Mouse (Mus musculus) neural tube, embryonic 13.5 days (tissue): Measurements from ENCODE around the gene Rpl24. TPM values are rescaled to one million over a fixed set of nuclear protein-coding genes. Genes with fewer than 3 reads are reported as not detected.
"Not testable (repeated sequence)": the region's sequence is repeated elsewhere in the genome, so short reads cannot be mapped to it uniquely, and the experiment has no call there.

ENCODE experiments used
- ATAC-seq: fragments of 200-750 bp; cut with Nextera tagmentation; 2 replicates; pipeline ENCODE4 v1.8.0; 2017; ENCODE audit warnings: low read depth, mild to moderate bottlenecking, moderate TSS enrichment, moderate library complexity
- H3K27ac ChIP-seq: fragments of 300-500 bp; sonication (generic); replicated peaks from 2 replicates; pipeline ENCODE4 v1.5.1; 2015; ENCODE audit warnings: moderate library complexity, mild to moderate bottlenecking, inconsistent platforms
- H3K27me3 ChIP-seq: fragments of 300-500 bp; sonication (generic); 2 replicates; pipeline ENCODE4 v1.6.1; 2015; ENCODE audit warnings: mild to moderate bottlenecking, inconsistent platforms
- H3K36me3 ChIP-seq: fragments of 300-500 bp; sonication (generic); 2 replicates; pipeline ENCODE4 v1.6.1; 2015; ENCODE audit warnings: mild to moderate bottlenecking, inconsistent platforms
- H3K4me1 ChIP-seq: fragments of 300-500 bp; sonication (generic); replicated peaks from 2 replicates; pipeline ENCODE4 v1.6.1; 2015; ENCODE audit warnings: inconsistent platforms
- H3K4me2 ChIP-seq: fragments of 300-500 bp; sonication (generic); 2 replicates; pipeline ENCODE4 v1.6.1; 2015; ENCODE audit warnings: inconsistent platforms, mild to moderate bottlenecking, moderate library complexity
- H3K4me3 ChIP-seq: fragments of 300-500 bp; sonication (generic); 2 replicates; pipeline ENCODE4 v1.5.1; 2015; ENCODE audit warnings: mild to moderate bottlenecking, inconsistent platforms
- H3K9ac ChIP-seq: fragments of 300-500 bp; sonication (generic); 2 replicates; pipeline ENCODE4 v1.6.1; 2015; ENCODE audit warnings: moderate library complexity, mild to moderate bottlenecking, inconsistent platforms
- H3K9me3 ChIP-seq: fragments of 300-500 bp; sonication (generic); 2 replicates; pipeline ENCODE4 v1.6.1; 2016; ENCODE audit warnings: inconsistent platforms
- WGBS: fragments of 180-500 bp; shearing (Covaris S2); methylation state at CpG from one replicate; pipeline ENCODE4 v1.1.7; 2015; 5-methylcytosine and 5-hydroxymethylcytosine counted together
- polyA plus RNA-seq: library from polyadenylated mRNA; unstranded; fragments of >200 nt; fragmentation: Nextera tagmentation; extraction: Ambion mirVana; gene quantifications from 2 replicates; pipeline ENCODE4 v1.2.1, GENCODE M21; 2015

Rpl24 gene
- 545 and 610 TPM in 2 replicates for polyA plus RNA-seq

- Histone ChIP-seq H3K27ac (peak within 1 kb of the TSS; percentile 89), H3K9me3 (no peaks in the 10 kb centered on the region), H3K4me3 (peak within 1 kb of the TSS; percentile 74), H3K36me3 (peaks cover 30% of the 10 kb centered on the region), H3K4me1 (peaks cover 28% of the 10 kb centered on the region), H3K4me2 (peak within 1 kb of the TSS; percentile 95), H3K9ac (peak within 1 kb of the TSS; percentile 91), H3K27me3 (no peaks in the 10 kb centered on the region)
- peak; percentile 94 for ATAC-seq
- under 1% methylated on average over 42 of the region's 42 CpGs for WGBS
Observed at GRCm38 (mm10) chr16:55966212-55966871, at the start of gene Rpl24. Rpl24 (plus strand) TSS chr16:55966275.

- H3K9me3 ChIP-seq = no peaks in the 10 kb centered on the region
- H3K27me3 ChIP-seq = no peaks in the 10 kb centered on the region
- no peak overlapping the region for H3K4me3 ChIP-seq
- no peak overlapping the region for H3K4me2 ChIP-seq
- H3K4me1 ChIP-seq = no peaks in the 10 kb centered on the region
- H3K36me3 ChIP-seq = peaks cover 80% of the 10 kb centered on the region
- no peak overlapping the region for H3K27ac ChIP-seq
- no peak for ATAC-seq
- H3K9ac ChIP-seq = no peak overlapping the region
- WGBS = 85% methylated on average over 10 of the region's 10 CpGs
Observed at GRCm38 (mm10) chr16:55922079-55922478, 44.0 kb upstream of the Rpl24 start.

DNA sequence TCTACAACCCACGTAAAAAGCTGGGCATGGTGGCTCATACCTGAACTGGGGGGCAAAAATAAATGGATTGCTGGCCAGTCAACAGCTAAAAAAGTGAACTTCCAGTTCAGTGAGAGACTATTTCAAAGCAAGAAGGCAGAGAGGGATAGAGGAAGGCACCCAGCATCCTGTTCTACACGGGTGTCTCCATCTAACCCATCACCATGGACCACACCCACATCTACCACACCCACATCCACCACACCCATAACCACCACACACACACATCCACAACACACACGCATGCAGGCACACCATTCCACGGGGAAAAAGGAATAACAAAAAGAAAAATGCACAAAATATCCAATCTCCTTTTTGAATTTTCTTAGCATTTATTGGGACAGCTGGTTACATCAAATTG is 42.1 kb upstream of the Rpl24 start:
- H3K9ac ChIP-seq = no peak overlapping the region
- no peak overlapping the region for H3K4me3 ChIP-seq
- no peaks in the 10 kb centered on the region for H3K9me3 ChIP-seq
- no peaks in the 10 kb centered on the region for H3K4me1 ChIP-seq
- H3K27me3 ChIP-seq = no peaks in the 10 kb centered on the region
- WGBS = 93% methylated on average over 4 of the region's 4 CpGs
- H3K27ac ChIP-seq = no peak overlapping the region
- ATAC-seq = no peak
- no peak overlapping the region for H3K4me2 ChIP-seq
- peaks cover 74% of the 10 kb centered on the region for H3K36me3 ChIP-seq

GRCm38 (mm10) chr16:55933681-55934343 is 32.3 kb upstream of the Rpl24 start:
- peak overlapping the region; percentile 68 for H3K4me2 ChIP-seq
- peak; percentile 62 for ATAC-seq
- H3K36me3 ChIP-seq = peaks cover 14% of the 10 kb centered on the region
- 1% methylated on average over 32 of the region's 32 CpGs for WGBS
- no peaks in the 10 kb centered on the region for H3K27me3 ChIP-seq
- no peaks in the 10 kb centered on the region for H3K9me3 ChIP-seq
- H3K9ac ChIP-seq = peak overlapping the region; percentile 82
- H3K4me1 ChIP-seq = peaks cover 11% of the 10 kb centered on the region
- H3K27ac ChIP-seq = peak overlapping the region; percentile 75
- H3K4me3 ChIP-seq = peak overlapping the region; percentile 84

DNA sequence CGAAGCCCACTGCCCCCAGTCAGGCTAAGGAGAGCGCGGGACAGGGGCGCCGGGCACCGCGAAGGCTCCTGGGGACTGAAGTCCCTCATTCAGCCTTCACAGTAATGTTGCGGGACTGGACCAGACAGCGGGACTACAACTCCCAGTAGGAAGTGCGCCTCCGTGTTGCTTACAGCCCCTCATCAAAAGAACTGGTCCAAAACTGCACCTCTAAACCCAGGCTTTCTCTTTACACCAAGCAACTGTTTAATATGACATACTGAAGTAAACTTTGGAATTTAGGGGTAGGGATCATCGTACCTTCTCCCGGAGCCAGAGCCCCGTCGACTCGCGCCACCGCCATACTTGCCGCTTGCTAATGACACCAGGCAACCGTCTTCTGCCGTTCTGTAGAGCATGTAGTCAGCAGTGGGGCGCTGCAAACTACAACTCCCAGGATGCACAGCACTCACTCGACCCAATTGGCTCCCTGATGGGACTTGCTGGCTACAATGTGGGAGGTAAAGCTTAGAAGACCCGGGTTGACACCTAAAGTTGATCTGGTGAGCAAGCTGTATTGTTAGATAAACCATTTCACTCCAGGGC is 31.5 kb upstream of the Rpl24 start, which contains the start of gene Cep97:
TSS of gene Cep97 (minus strand) at position 403 of the 585 bp plus-strand sequence.
- Histone ChIP-seq H3K36me3 (peaks cover 6% of the 10 kb centered on the region), H3K9ac (peak within 1 kb of the TSS; percentile 82), H3K4me1 (peaks cover 11% of the 10 kb centered on the region), H3K27me3 (no peaks in the 10 kb centered on the region), H3K4me2 (peak within 1 kb of the TSS; percentile 68), H3K9me3 (no peaks in the 10 kb centered on the region), H3K4me3 (peak within 1 kb of the TSS; percentile 84), H3K27ac (peak within 1 kb of the TSS; percentile 75)
- peak; percentile 100 for ATAC-seq
- WGBS = under 1% methylated on average over 24 of the region's 24 CpGs

DNA sequence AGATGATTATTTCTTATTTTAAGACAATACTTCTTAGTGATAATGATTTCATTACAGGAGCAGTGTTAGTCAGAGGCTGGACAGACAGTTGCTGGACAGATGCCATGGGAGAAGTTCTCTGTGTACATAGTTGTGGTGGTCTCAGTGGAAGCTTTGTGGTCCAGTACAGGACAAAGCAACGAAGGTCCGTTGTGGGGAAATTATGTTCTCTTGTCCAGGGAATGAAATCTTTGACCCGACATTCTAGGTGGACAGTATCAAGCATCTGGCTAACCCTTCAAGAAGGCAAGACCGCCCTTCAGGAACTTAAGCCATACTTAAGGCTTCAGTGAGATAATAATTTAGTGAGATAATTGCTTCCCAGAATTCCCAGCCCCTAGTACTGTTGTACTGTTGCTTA is 27.3 kb upstream of the Rpl24 start:
- no peak for ATAC-seq
- H3K27me3 ChIP-seq = no peaks in the 10 kb centered on the region
- WGBS = 92% methylated on average over 4 of the region's 4 CpGs
- H3K9me3 ChIP-seq = no peaks in the 10 kb centered on the region
- H3K4me3 ChIP-seq = no peak overlapping the region
- no peaks in the 10 kb centered on the region for H3K36me3 ChIP-seq
- no peaks in the 10 kb centered on the region for H3K4me1 ChIP-seq
- no peak overlapping the region for H3K9ac ChIP-seq
- no peak overlapping the region for H3K27ac ChIP-seq
- H3K4me2 ChIP-seq = no peak overlapping the region

- H3K9ac ChIP-seq = no peak overlapping the region
- no peaks in the 10 kb centered on the region for H3K36me3 ChIP-seq
- no peaks in the 10 kb centered on the region for H3K4me1 ChIP-seq
- no peaks in the 10 kb centered on the region for H3K9me3 ChIP-seq
- no peak overlapping the region for H3K27ac ChIP-seq
- WGBS = 84% methylated on average over 6 of the region's 6 CpGs
- no peak for ATAC-seq
- H3K27me3 ChIP-seq = no peaks in the 10 kb centered on the region
- H3K4me2 ChIP-seq = no peak overlapping the region
- H3K4me3 ChIP-seq = no peak overlapping the region
Observed at GRCm38 (mm10) chr16:55939703-55940102, 26.4 kb upstream of the Rpl24 start.

- ATAC-seq = no peak
- Histone ChIP-seq H3K4me2 (no peak overlapping the region), H3K9me3 (no peaks in the 10 kb centered on the region), H3K27ac (no peak overlapping the region), H3K4me3 (no peak overlapping the region), H3K36me3 (no peaks in the 10 kb centered on the region), H3K4me1 (no peaks in the 10 kb centered on the region), H3K9ac (no peak overlapping the region), H3K27me3 (no peaks in the 10 kb centered on the region)
- WGBS = 94% methylated on average over 4 of the region's 4 CpGs
Observed at GRCm38 (mm10) chr16:55940781-55941180, 25.3 kb upstream of the Rpl24 start.

DNA sequence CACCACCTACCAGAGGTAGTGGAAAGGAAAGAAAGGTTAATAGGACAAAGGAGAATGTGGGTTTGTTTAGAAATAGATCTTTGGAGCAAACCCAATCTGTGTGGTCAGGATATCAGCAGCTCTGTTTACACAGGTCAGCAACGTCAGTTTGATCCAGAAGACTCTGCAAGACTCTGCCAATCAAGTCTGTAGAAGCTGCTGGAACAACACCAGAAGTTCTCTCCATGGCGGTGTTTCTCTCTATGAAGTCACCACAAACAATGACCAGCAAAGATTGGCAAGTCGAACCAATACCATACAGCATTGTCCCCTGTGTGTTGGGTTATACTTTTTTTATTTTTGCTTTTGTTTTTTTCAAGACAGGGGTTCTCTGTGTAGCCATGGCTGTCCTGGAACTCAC is 18.8 kb upstream of the Rpl24 start:
- Histone ChIP-seq H3K27me3 (no peaks in the 10 kb centered on the region), H3K9ac (no peak overlapping the region), H3K9me3 (no peaks in the 10 kb centered on the region), H3K4me1 (no peaks in the 10 kb centered on the region), H3K27ac (no peak overlapping the region), H3K4me2 (no peak overlapping the region), H3K4me3 (no peak overlapping the region), H3K36me3 (no peaks in the 10 kb centered on the region)
- no peak for ATAC-seq
- WGBS = 86% methylated on average over 3 of the region's 3 CpGs

- not testable (repeated sequence) for H3K9ac ChIP-seq, H3K4me1 ChIP-seq, H3K27me3 ChIP-seq, H3K36me3 ChIP-seq, ATAC-seq, H3K9me3 ChIP-seq, H3K27ac ChIP-seq, H3K4me3 ChIP-seq, H3K4me2 ChIP-seq
- WGBS = 91% methylated on average over 2 of the region's 2 CpGs
Observed at GRCm38 (mm10) chr16:55947876-55948410, 18.1 kb upstream of the Rpl24 start.

DNA sequence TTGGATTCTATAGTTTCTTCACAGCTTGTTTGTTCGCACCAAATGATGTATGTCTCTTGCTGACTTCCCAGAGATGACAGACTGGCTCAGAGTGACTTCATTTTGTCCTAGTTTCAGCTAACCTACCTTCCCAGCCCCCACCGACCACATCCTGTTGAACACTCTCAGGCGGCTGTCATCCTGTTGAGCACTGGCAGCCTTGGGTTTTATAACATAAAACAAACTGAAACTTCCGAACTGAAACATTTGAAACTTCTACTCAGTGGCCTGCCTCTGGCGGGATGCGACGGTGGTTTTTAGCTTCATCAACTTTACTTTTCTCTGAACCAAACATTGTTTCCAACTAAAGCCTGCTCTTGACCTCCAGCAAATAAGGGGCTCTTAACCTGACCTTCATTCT is 17.1 kb upstream of the Rpl24 start:
- Histone ChIP-seq H3K36me3 (no peaks in the 10 kb centered on the region), H3K4me2 (no peak overlapping the region), H3K9ac (no peak overlapping the region), H3K27me3 (no peaks in the 10 kb centered on the region), H3K27ac (no peak overlapping the region), H3K4me1 (no peaks in the 10 kb centered on the region), H3K9me3 (no peaks in the 10 kb centered on the region), H3K4me3 (no peak overlapping the region)
- 71% methylated on average over 7 of the region's 7 CpGs for WGBS
- no peak for ATAC-seq

GRCm38 (mm10) chr16:55950462-55950861 is 15.6 kb upstream of the Rpl24 start:
- Histone ChIP-seq H3K9ac (no peak overlapping the region), H3K4me2 (no peak overlapping the region), H3K4me1 (no peaks in the 10 kb centered on the region), H3K4me3 (no peak overlapping the region), H3K27me3 (no peaks in the 10 kb centered on the region), H3K36me3 (no peaks in the 10 kb centered on the region), H3K9me3 (no peaks in the 10 kb centered on the region), H3K27ac (no peak overlapping the region)
- peak; percentile 8; the same call in 1 of the 2 replicates for ATAC-seq
- 76% methylated on average over 3 of the region's 3 CpGs for WGBS
